Mouse (Mus musculus) spleen, adult 12 weeks (tissue): ENCODE measurements around the gene Fgd3.

Source experiments
- DNase-seq: peaks from one replicate; pipeline ENCODE4 v3.0.0; 2022; ENCODE audit warnings: low spot score

Gene Fgd3

GRCm38 (mm10) chr13:49341012-49341830, 21.1 kb upstream of the Fgd3 start, which contains the start of gene Bicd2:
Gene Bicd2 (plus strand): TSS chr13:49341585.
- DNase-seq, result peak; percentile 93

- no peak for DNase-seq
Measured at GRCm38 (mm10) chr13:49338893-49339546, 18.9 kb upstream of the Fgd3 start.

GRCm38 (mm10) chr13:49335077-49335982, 15.2 kb upstream of the Fgd3 start:
- no peak for DNase-seq

DNA sequence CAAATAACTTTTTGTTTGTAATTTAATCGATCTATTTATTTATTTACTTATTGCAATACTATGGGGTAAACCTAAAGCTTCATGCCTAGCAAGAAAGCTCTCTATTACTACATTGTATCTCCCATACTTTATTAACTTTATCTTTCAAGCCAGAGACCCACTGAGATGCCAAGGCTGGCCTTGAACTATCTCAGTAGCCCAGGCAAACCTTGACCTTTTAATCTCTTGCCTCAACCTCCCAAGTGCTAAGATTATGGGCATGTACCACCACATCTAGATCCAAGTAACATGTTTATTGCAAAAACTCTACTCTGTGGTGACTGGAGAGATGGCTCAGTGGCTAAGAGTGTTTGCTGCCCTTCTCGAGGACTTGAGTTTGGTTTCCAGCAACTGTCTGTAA, 13.1 kb upstream of the Fgd3 start:
- DNase-seq, result no peak

DNA sequence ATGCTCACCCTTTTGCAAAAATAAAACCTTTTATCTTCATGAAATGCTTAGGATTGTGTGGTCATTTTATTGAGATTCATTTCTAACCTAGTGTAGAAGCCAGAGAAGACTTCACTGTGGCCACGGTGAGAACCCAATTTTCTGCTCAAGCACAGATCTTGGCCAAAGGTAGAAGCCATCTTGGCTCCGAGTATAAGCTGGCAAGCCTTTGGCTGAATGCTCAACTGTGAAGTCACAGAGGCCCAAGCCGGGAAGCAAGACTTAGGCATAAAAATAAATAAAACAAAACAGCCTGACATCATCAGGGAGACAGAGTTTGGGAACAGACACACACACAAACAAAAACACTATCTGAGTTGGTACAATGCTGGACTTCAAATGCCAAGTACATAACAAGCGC, 8.0 kb upstream of the Fgd3 start:
- no peak for DNase-seq

- DNase-seq, result peak; percentile 37
Measured at GRCm38 (mm10) chr13:49326246-49327206, 6.4 kb upstream of the Fgd3 start.

DNA sequence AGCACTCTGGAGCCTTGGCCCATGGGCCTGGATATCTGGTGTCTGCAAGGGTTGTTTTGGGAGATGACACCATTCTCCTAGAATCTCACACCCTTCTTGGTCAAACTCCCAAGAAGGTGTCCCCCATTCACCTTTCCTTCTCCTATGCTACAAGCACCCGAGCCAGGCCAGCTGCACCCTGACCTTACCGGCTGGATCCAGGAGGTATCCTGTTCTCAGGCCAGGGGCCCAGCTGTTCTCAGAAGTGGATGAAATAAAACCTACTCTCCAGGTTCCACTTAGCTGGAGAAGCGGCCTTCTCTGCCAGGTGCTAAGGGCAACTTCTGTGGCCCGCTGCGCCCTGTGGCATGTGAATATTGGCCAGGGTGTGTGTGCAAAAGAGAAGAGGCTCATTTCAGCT, 4.8 kb upstream of the Fgd3 start:
- no peak for DNase-seq

GRCm38 (mm10) chr13:49322739-49323138, 2.6 kb upstream of the Fgd3 start:
- no peak for DNase-seq

GRCm38 (mm10) chr13:49322169-49322568, 2.1 kb upstream of the Fgd3 start:
- DNase-seq, result no peak

- DNase-seq, result no peak
Measured at GRCm38 (mm10) chr13:49321452-49321851, 1.3 kb upstream of the Fgd3 start.

DNA sequence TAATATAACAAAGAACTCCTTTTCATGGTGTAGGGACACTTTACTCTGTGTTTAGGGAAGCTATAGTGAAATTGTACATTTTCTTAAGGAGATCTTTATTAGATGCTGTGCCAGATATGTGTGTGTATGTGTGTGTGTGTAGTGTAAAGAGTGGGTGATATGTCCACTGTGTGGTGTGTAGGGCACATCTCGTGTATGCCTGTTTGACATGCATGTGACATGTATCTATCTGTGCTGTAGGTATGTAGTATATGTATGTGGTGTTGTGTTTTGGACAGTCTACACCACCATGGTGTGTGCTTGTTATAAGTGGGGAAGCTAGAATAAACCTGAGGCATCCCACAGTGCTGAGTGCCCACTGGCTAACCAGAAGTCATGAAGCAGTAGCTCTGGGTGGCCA, 403 bp upstream of the Fgd3 start:
- DNase-seq, result no peak

GRCm38 (mm10) chr13:49317914-49318313, 2.2 kb downstream of the Fgd3 start:
- no peak for DNase-seq

DNA sequence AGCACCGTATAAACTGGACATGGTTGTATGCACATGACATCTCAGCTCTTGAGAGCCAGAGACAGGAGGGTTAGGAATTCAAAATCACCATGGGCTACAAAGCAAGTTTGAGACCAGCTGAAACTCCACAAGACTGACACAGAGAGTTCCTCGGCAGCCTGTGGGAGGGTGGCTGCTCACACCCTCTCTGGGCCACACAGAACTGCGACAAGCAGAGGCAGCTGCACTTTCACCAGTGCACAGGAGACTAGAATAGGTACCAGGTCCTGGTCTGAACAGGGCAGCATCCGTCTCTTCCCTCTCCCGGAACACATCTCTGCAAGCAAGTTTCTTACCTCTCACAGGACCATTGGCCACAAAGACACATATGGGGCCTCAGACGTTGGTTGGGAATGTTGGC, 2.6 kb downstream of the Fgd3 start:
- DNase-seq, result no peak

- no peak for DNase-seq
Measured at GRCm38 (mm10) chr13:49316386-49317162, 3.5 kb downstream of the Fgd3 start.

DNA sequence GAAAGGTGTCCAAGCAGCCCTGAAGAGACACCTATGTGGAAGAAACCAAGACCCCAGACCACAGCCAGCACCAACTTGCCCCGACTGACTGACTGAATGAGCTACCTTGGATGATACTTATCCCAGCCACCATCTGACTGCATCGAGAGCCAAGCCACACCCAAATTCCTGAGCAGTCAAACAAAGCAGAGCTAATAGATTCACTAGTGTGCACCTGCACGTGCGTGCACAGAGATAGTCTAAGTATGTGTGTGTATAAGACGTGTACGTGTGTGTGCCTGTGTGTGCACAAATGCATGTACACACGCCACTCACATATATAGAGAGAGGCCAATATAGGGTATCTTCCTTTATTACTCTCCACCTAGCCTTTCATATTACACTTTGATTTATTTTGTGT, 8.5 kb downstream of the Fgd3 start:
- no peak for DNase-seq

DNA sequence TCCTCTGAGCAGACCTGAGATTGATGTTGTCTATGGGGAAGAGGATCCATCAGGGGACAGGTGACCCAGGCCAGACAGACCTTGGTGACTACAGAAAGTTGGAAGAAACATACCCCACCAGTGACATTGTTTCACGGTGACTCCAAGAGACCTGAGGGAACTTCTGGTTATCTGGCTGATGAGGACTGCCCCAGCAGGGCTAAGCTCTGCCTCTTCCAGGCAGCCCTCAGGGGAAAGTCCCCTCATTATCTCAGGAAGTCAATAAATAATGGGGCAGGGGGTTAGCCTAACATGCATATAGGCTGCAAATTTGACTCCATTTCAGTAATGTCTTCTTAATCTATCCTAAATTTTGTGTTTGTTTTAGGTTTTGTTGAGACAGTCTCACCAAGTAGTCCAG, 10.6 kb downstream of the Fgd3 start:
- no peak for DNase-seq

- DNase-seq, result peak; percentile 58
Measured at GRCm38 (mm10) chr13:49308861-49309403, 11.2 kb downstream of the Fgd3 start.

- DNase-seq, result no peak
Measured at GRCm38 (mm10) chr13:49308206-49308605, 11.9 kb downstream of the Fgd3 start.

DNA sequence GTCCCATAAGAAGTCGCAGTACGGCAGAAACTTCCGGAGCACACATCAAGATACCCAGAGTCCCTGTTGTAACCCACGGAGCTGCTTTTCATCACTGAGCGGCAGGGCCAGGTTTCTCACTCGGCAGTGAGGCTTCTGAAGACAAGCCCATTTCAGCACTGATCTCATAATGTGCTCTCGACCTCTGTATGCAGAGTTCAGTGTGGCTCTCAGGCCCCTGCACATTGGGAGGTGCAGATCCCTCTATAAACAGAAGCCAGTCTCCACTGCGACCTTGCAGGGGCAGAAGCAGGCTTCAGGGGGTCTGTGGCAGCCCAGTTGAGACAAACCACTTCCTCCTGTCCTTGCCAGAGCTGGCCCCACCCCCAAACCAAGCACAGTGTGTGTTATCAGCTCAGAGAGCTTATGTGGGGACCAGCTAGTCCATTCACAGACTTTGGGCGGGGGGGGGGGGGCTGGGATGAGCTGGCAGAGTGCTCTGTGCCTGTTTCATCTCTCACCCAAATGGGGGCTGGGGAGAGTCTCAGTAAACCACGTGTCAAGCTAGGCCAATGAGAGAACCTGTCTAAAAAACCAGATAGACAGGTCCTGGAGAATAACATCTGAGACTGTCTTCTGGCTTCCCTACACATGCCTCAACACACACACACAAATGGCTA, 12.7 kb downstream of the Fgd3 start:
- DNase-seq, result peak; percentile 38
